Mouse (Mus musculus) liver, embryonic 14.5 days (tissue): Measurements from ENCODE around the gene Scn1b. TPM values are rescaled to one million over a fixed set of nuclear protein-coding genes. Genes with fewer than 3 reads are reported as not detected.

Source experiments
- ATAC-seq: fragments of 200-750 bp; cut with Nextera tagmentation; 2 replicates; pipeline ENCODE4 v1.8.0; 2017; ENCODE audit warnings: moderate number of reproducible peaks, mild to moderate bottlenecking, moderate library complexity; ENCODE audit not compliant: insufficient read depth
- DNase-seq, 3 experiments: peaks; one replicate each; pipeline ENCODE4 v3.0.0-alpha.2; 2012 to 2013; ENCODE audit warnings: low read depth in 3 of 3, low spot score in 3 of 3
- H3K27ac ChIP-seq: fragments of 300-500 bp; sonication (generic); 2 replicates; pipeline ENCODE4 v1.5.1; 2014; ENCODE audit warnings: moderate library complexity, mild to moderate bottlenecking, control low read depth, inconsistent platforms
- H3K27me3 ChIP-seq: fragments of 300-500 bp; sonication (generic); 2 replicates; pipeline ENCODE4 v1.6.1; 2014; ENCODE audit warnings: mild to moderate bottlenecking, low read length, moderate library complexity; ENCODE audit not compliant: control insufficient read depth, insufficient read depth
- H3K36me3 ChIP-seq: fragments of 300-500 bp; sonication (generic); replicated peaks from 2 replicates; pipeline ENCODE4 v1.6.1; 2014; ENCODE audit warnings: low read depth; ENCODE audit not compliant: control insufficient read depth, insufficient read depth
- H3K4me1 ChIP-seq, 2 experiments: fragments of 200-500 bp in 1 of 2; fragments of 300-500 bp in 1 of 2; sonication (generic) in 1 of 2; replicated peaks; 2 replicates each; pipeline ENCODE4 v1.6.1; 2012 to 2014; ENCODE audit warnings: antibody characterized with exemption in 1 of 2, inconsistent platforms in 1 of 2, low read length in 1 of 2; ENCODE audit not compliant: control insufficient read depth in 2 of 2, insufficient read depth in 2 of 2
- H3K4me2 ChIP-seq: fragments of 300-500 bp; sonication (generic); 2 replicates; pipeline ENCODE4 v1.6.1; 2014; ENCODE audit warnings: low read depth, mild to moderate bottlenecking, control low read depth, moderate library complexity
- H3K4me3 ChIP-seq, 2 experiments: fragments of 200-500 bp in 1 of 2; fragments of 300-500 bp in 1 of 2; sonication (generic) in 1 of 2; 2 replicates each; pipeline ENCODE4 v1.5.1; 2012 to 2014; ENCODE audit warnings: low read depth in 2 of 2, low read length in 2 of 2, mild to moderate bottlenecking in 2 of 2, control low read depth in 1 of 2, inconsistent platforms in 1 of 2, moderate library complexity in 1 of 2; ENCODE audit not compliant: insufficient read depth in 1 of 2
- H3K9ac ChIP-seq: fragments of 300-500 bp; sonication (generic); replicated peaks from 2 replicates; pipeline ENCODE4 v1.6.1; 2014; ENCODE audit warnings: mild to moderate bottlenecking, control low read depth, moderate library complexity
- H3K9me3 ChIP-seq: fragments of 300-500 bp; sonication (generic); 2 replicates; pipeline ENCODE4 v1.6.1; 2016; ENCODE audit warnings: low read length, mixed read lengths; ENCODE audit not compliant: control insufficient read depth
- CTCF ChIP-seq: IDR thresholded peaks from 2 replicates; pipeline ENCODE4 v1.5.1; 2016; ENCODE audit warnings: antibody characterized with exemption, low read depth, control low read depth
- EP300 ChIP-seq: IDR thresholded peaks from 2 replicates; pipeline ENCODE4 v1.6.1; 2016; ENCODE audit warnings: antibody characterized with exemption, low read depth
- whole genome bisulfite sequencing: fragments of 180-500 bp; shearing (Covaris S2); extraction: QIAGEN DNeasy Blood & Tissue Kit; methylation state at CpG from one replicate; pipeline ENCODE4 v1.1.7; 2014; ENCODE audit not compliant: insufficient replicate concordance; 5-methylcytosine and 5-hydroxymethylcytosine counted together
- polyA plus RNA-seq, 2 experiments: library from polyadenylated mRNA; depleted of rRNA in 1 of 2; stranded (reverse) in 1 of 2; unstranded in 1 of 2; fragments of >200 nt; fragmentation: Nextera tagmentation in 1 of 2; extraction: Ambion mirVana in 1 of 2; gene quantifications; 2 replicates each; pipeline versions ENCODE4 v1.2.1 to v1.2.3; 2012 to 2014

The Scn1b gene
- polyA plus RNA-seq, 2 experiments, result 0.52 to 1.0 TPM

DNA sequence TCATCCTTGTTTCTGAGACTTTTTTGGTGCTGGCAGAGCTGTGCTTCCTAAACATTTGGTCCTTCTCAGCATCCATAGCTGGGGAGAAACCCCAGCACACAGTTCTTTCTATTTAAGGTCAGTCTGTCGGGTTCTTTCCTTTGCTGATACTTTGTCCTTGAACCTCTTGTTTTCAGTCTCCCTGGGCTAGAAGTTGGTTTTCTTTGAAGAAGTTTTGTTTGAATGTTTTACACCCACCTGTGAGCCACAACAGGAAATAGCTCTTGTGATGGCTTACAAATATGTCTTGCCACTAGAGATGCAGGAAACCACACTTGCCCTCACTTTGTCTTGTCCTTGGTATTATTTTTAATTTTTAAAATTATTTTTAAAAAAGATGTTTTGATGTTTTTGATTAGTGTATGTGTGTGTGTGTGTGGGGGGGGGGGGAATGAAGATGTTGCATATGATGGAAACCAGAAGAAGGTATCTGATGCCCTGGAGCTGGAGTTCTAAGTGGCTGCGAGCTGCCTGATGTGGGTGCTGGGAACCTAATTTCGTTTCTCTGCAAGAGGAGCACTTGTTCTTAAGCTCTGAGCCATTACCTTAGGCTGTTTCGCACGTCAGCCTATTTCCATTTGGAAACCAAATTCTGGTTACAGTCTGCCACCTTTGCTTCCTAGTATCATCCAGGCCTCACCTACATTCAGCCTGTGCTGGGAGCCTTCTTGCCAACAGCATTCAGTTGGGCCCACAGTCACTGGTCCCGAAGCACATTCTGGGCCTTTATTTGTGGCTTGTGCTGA lies 26.9 kb upstream of the Scn1b start:
- Histone ChIP-seq H3K9me3 (no peaks in the 10 kb centered on the region), H3K4me2 (no peak overlapping the region), H3K9ac (no peak overlapping the region), H3K36me3 (no peaks in the 10 kb centered on the region), H3K4me3 (no peak overlapping the region), H3K27ac (no peak overlapping the region), H3K4me1 (peaks cover 0 to 25% of the 10 kb centered on the region in 2 experiments; a peak in 2 of 4 replicates), H3K27me3 (no peaks in the 10 kb centered on the region)
- ATAC-seq, result no peak
- TF ChIP-seq CTCF (no peak), EP300 (no peak)
- DNase-seq, result no peak
- 76% methylated on average over 6 of the region's 6 CpGs for WGBS

DNA sequence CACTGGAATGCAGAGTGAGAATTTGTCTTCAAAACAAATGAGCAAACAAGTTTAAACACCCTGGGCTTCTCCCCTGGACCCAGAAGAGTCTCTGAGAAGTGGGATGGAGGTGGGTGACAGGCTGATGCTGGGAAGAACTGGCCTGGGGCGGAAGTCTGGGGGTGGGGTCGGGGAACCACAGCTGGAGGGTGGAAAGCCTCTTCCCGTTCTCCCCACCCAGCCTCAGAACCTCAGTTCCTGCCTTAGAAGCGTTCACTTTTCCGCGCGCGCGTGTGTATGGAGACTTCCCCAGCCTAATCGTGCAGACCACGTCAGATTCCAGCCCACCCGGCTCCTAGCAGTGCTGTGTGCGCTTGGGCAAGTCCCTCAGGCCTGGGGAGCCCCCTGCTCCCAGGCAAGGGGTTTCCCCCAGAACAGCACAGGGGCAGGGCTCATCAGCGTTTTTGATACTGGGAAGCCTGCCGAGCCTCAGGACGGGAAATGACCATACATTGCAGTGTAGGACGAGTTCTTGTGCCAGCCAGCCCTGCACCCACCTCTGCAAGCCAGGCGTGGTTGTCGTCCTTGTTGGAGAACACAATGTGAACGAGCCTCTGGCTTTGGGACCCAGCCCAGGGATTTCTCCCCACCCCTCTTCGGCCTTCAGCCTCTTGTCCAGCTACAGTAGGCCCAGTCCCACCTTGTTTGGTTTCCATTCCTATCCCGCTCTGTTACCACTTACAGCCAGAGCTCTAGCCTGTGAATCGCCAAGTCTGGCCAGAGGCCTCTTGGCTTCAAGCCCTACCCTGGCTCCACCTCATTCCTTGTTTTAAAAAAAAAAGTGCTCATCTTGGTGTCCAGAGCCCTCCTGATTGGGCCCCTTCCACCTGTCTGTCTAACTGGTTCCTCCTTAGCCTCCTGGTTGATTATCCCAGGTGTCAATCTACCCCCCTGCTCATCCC lies 24.8 kb upstream of the Scn1b start:
- Histone ChIP-seq H3K9me3 (no peaks in the 10 kb centered on the region), H3K4me3 (peak overlapping the region; percentile 61 to 74), H3K27ac (peak overlapping the region; percentile 38), H3K27me3 (no peaks in the 10 kb centered on the region), H3K36me3 (no peaks in the 10 kb centered on the region), H3K9ac (peak overlapping the region; percentile 70), H3K4me2 (peak overlapping the region; percentile 81), H3K4me1 (peaks cover 8 to 37% of the 10 kb centered on the region in 2 experiments)
- DNase-seq, result no peak
- no peak for TF ChIP-seq CTCF
- no peak for TF ChIP-seq EP300
- peak; percentile 50 for ATAC-seq
- WGBS, result 15% methylated on average over 23 of the region's 23 CpGs

DNA sequence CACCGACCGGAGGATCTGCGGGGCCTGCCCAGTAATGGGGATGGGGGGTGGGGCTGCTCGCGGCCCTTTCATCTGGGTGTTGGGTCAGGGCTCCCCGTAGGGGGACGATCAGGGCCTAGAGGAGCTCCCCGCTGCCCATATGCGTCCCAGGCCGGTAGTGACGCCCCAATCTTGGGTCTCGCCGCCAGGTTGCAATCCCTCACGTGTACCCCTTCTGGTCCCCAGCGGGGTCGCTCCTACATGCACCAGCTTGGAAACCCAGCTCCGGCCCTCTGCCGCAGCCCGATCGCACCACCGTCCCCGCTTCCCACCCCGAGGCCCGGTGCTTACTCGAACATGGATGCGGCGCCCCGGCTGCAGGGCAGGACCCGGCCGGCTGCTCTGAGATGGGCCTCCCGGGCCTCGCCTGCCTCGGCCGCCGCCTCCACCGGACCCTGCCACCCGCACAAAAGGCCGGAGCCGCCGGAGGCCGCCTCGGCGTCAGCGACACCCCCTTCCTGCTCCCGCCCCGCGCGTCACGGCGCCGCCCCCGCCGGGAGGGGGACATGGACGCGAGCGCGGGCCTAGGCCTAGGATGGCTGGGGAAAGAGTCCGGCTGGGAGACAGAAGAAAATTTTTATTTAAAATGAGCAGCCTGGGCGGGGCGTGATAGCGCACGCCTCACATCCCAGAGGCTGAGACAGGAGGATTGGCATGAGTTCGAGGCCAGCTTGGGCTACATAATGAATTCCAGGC lies 23.9 kb upstream of the Scn1b start:
- ATAC-seq (peak; percentile 80), DNase-seq (peak in 2 of 3 experiments; percentile 47 to 56)
- Histone ChIP-seq H3K4me1 (peaks cover 8 to 32% of the 10 kb centered on the region in 2 experiments), H3K9ac (peak overlapping the region; percentile 70), H3K27ac (no peak overlapping the region; the same call in none of the 2 replicates), H3K4me2 (peak overlapping the region; percentile 81), H3K27me3 (no peaks in the 10 kb centered on the region), H3K9me3 (no peaks in the 10 kb centered on the region), H3K4me3 (peak overlapping the region; percentile 61 to 74), H3K36me3 (no peaks in the 10 kb centered on the region)
- TF ChIP-seq EP300 (no peak), CTCF (no peak)
- under 1% methylated on average over 60 of the region's 63 CpGs for WGBS

DNA sequence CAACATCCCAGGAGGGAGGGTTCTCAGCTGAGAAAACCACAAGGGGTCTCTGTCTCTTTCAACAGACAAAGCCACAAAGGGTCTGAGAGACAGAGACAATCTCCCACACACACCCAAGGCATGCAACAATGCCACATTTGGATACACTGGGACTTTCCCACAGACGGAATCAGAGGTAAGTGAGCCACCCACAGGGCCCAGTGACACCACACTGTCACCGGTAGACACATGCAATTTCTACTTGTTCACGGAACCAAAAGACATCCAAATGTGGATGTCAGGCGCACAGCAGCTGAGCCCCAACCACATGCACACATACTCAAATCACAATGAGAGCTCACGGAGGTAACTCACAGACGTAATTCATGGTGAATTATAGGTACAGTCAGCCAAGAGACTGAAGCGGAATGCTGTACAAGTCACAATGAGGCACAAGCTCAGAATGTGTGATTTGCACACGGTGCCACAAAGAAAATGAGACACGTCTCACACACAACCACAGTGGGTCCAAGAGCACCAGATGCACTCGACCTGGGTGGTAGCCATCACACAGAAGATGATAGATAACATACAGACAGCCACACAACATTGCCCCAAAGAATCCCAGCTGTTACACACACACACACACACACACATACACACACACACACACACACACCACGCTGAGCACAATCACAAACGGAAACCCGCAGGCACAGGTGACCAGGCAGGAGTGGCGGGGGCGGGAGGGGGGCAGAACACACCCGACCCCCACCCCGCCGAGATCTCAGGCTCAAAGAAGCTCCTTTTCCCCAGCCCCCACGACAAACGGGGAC lies 23.2 kb upstream of the Scn1b start:
- no peaks in the 10 kb centered on the region for H3K36me3 ChIP-seq
- H3K9ac ChIP-seq, result peak overlapping the region; percentile 70
- H3K4me3 ChIP-seq, result peak overlapping the region; percentile 61 to 74
- peaks cover 8 to 30% of the 10 kb centered on the region in 2 experiments for H3K4me1 ChIP-seq
- H3K4me2 ChIP-seq, result peak overlapping the region; percentile 81
- ATAC-seq (no peak), DNase-seq (no peak)
- H3K27ac ChIP-seq, result no peak overlapping the region
- TF ChIP-seq CTCF, result no peak
- no peak for TF ChIP-seq EP300
- H3K9me3 ChIP-seq, result no peaks in the 10 kb centered on the region
- H3K27me3 ChIP-seq, result no peaks in the 10 kb centered on the region
- WGBS, result 4% methylated on average over 20 of the region's 20 CpGs
